Mouse (Mus musculus): ENCODE data around the gene Scfd2.

DNA sequence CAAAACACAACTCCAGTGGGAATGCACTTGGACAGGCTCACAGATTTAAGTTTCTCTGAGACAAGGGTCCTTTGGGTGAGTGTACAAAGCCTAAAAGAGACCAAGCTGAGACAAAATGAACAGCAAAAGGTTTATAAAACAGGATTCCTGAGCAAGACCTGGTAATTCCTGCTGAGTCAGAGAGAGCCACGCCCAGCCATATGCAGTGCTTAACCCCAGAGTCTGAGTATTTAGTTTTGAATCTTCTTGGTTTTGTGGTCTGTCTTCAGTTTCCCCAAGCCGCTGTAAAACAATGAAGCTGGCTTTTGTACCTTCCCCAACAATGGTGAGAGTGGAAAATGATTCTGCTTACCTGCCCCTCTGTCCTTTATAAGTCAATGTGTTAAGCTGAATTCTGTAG, 246.3 kb downstream of the Scfd2 start:
- no peak for TF ChIP-seq CTCF (IDR thresholded peaks at IDR 0.05; ENCODE audit: low read depth)
- TF ChIP-seq EP300 (IDR thresholded peaks at IDR 0.05; ENCODE audit: low read depth): no peak
